Mouse (Mus musculus) liver, adult (tissue): ENCODE results near the gene Gprc5b.

Source experiments
- GATA4 ChIP-seq: IDR thresholded peaks from 2 replicates; pipeline ENCODE4 v1.6.1; 2014; ENCODE audit warnings: mild to moderate bottlenecking, low read length; ENCODE audit not compliant: insufficient replicate concordance

Gprc5b gene

GRCm38 (mm10) chr7:118942297-118942696 is 52.7 kb downstream of the Gprc5b start:
- no peak for TF ChIP-seq GATA4

GRCm38 (mm10) chr7:118937469-118938387 is 57.3 kb downstream of the Gprc5b start:
- peak; percentile 75; the same call in 1 of the 2 replicates for TF ChIP-seq GATA4

GRCm38 (mm10) chr7:118936844-118937243 is 58.2 kb downstream of the Gprc5b start:
- no peak for TF ChIP-seq GATA4

GRCm38 (mm10) chr7:118935306-118935705 is 59.7 kb downstream of the Gprc5b start:
- TF ChIP-seq GATA4, result no peak

- no peak for TF ChIP-seq GATA4
Observed at GRCm38 (mm10) chr7:118931502-118932395, 63.3 kb downstream of the Gprc5b start.

- TF ChIP-seq GATA4, result peak; percentile 65; the same call in 1 of the 2 replicates
Observed at GRCm38 (mm10) chr7:118929601-118930311, 65.3 kb downstream of the Gprc5b start.

GRCm38 (mm10) chr7:118928916-118929315 is 66.1 kb downstream of the Gprc5b start:
- TF ChIP-seq GATA4, result no peak

- no peak for TF ChIP-seq GATA4
Observed at GRCm38 (mm10) chr7:118928316-118928715, 66.7 kb downstream of the Gprc5b start.

- TF ChIP-seq GATA4, result no peak
Observed at GRCm38 (mm10) chr7:118927279-118927678, 67.7 kb downstream of the Gprc5b start.

- no peak for TF ChIP-seq GATA4
Observed at GRCm38 (mm10) chr7:118926516-118927260, 68.3 kb downstream of the Gprc5b start.

GRCm38 (mm10) chr7:118925547-118925946 is 69.5 kb downstream of the Gprc5b start:
- no peak for TF ChIP-seq GATA4

- no peak for TF ChIP-seq GATA4
Observed at GRCm38 (mm10) chr7:118922441-118923202, 72.4 kb downstream of the Gprc5b start.
